Mouse (Mus musculus) hindbrain, embryonic 11.5 days (tissue): Measurements from ENCODE around the gene Lmntd1. TPM values are rescaled to one million over a fixed set of nuclear protein-coding genes. Genes with fewer than 3 reads are reported as not detected.

ENCODE experiments used
- ATAC-seq: fragments of 200-750 bp; cut with Nextera tagmentation; 2 replicates; pipeline ENCODE4 v1.8.0; 2017; ENCODE audit warnings: mild to moderate bottlenecking, moderate TSS enrichment, moderate library complexity; ENCODE audit not compliant: low FRiP score
- DNase-seq: peaks from one replicate; pipeline ENCODE4 v3.0.0-alpha.2; 2015; ENCODE audit warnings: low spot score
- H3K27ac ChIP-seq: fragments of 300-500 bp; sonication (generic); 2 replicates; pipeline ENCODE4 v1.5.1; 2014; ENCODE audit warnings: mild to moderate bottlenecking, low read depth, low read length
- H3K27me3 ChIP-seq: fragments of 300-500 bp; sonication (generic); 2 replicates; pipeline ENCODE4 v1.6.1; 2014; ENCODE audit warnings: mild to moderate bottlenecking, low read length, moderate library complexity, mixed read lengths; ENCODE audit not compliant: control insufficient read depth, insufficient read depth
- H3K36me3 ChIP-seq: fragments of 300-500 bp; sonication (generic); 2 replicates; pipeline ENCODE4 v1.6.1; 2014; ENCODE audit warnings: mild to moderate bottlenecking, low read length, moderate library complexity, mixed read lengths; ENCODE audit not compliant: control insufficient read depth, insufficient read depth
- H3K4me1 ChIP-seq: fragments of 300-500 bp; sonication (generic); replicated peaks from 2 replicates; pipeline ENCODE4 v1.6.1; 2014; ENCODE audit warnings: low read length, mixed read lengths; ENCODE audit not compliant: control insufficient read depth, insufficient read depth
- H3K4me2 ChIP-seq: fragments of 300-500 bp; sonication (generic); replicated peaks from 2 replicates; pipeline ENCODE4 v1.6.1; 2014; ENCODE audit warnings: mild to moderate bottlenecking, low read depth, low read length
- H3K4me3 ChIP-seq: fragments of 300-500 bp; sonication (generic); 2 replicates; pipeline ENCODE4 v1.5.1; 2014; ENCODE audit warnings: low read depth, low read length
- H3K9ac ChIP-seq: fragments of 300-500 bp; sonication (generic); 2 replicates; pipeline ENCODE4 v1.6.1; 2014; ENCODE audit warnings: low read depth, low read length
- H3K9me3 ChIP-seq: fragments of 300-500 bp; sonication (generic); 2 replicates; pipeline ENCODE4 v1.6.1; 2016; ENCODE audit warnings: low read length; ENCODE audit not compliant: control insufficient read depth
- WGBS: fragments of 180-500 bp; shearing (Covaris S2); extraction: QIAGEN DNeasy Blood & Tissue Kit; methylation state at CpG from one replicate; pipeline ENCODE4 v1.1.7; 2014; 5-methylcytosine and 5-hydroxymethylcytosine counted together
- polyA plus RNA-seq: library from polyadenylated mRNA; unstranded; fragments of >200 nt; fragmentation: Nextera tagmentation; extraction: Ambion mirVana; gene quantifications from 2 replicates; pipeline ENCODE4 v1.2.1, GENCODE M21; 2014

The Lmntd1 gene
- polyA plus RNA-seq, 1 experiment from 2014 or later: not detected

DNA sequence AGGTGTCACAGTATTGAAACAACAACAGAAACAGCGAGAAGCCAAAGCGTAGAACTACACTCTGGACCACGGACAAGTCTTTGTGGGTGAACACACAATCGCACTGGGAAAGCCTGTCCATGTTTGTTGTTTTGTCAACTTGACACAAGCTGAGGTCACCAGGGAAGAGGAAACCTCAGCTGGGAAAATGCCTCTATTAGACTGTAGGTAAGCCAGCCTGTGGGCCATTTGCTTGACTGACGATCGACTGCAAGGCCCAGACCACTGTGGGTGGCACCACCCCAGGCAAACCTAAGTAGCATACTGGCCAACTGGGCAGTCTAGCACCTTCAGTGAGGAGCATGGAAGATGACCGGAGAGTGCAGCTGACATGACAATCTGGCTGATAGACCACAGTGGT is 112.4 kb downstream of the Lmntd1 start:
- Histone ChIP-seq H3K27ac (no peak overlapping the region), H3K4me3 (no peak overlapping the region), H3K9me3 (no peaks in the 10 kb centered on the region), H3K36me3 (no peaks in the 10 kb centered on the region), H3K9ac (no peak overlapping the region), H3K27me3 (no peaks in the 10 kb centered on the region), H3K4me2 (no peak overlapping the region), H3K4me1 (no peaks in the 10 kb centered on the region)
- DNase-seq: no peak
- 92% methylated on average over 7 of the region's 7 CpGs for WGBS
- ATAC-seq: no peak

DNA sequence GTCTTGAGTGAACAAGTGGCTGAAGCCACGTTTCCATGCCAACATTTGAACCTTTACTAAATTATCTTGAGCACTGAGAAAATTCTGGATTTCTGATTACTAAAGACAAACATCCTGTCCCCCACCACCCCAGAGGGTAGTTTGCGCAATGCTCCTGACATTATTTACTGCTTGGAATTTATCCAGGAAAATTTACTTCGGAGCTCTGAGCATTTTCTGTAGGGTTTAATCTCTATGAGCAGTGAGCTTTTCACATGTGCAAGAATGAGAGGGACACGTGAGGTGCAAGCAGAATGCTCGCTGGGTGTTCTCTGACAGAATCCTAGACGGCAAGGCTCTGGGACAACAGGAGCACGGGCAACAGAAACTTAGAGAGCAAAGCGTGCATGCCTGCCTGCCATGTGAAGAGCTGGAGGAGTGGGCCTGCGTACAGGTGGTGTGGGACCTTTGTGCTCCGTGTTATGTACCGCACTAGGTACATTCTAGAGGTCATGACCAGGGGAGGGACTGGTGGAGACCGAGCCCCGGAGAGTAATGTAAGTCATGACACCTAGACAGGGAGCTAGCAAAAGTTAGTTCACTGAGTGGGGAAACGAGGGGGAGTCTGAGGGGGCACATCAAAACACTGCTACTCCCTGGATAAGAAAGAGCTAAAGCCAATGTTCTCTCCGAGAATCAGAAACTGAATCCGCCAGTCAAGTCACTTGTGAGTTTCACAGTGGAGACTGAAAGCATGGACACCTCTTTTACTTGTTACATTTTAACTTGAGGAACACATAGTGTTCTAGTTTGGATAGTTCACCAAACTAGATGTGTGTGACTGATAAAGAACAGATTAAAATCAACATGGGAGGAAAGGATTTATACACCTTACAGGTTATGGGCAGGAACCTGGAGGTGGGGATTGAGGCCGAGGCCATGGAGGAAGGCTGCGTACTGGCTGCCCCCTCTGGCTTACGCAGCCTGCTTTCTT is 114.3 kb downstream of the Lmntd1 start:
- Histone ChIP-seq H3K36me3 (no peaks in the 10 kb centered on the region), H3K27me3 (no peaks in the 10 kb centered on the region), H3K4me1 (no peaks in the 10 kb centered on the region), H3K27ac (no peak overlapping the region), H3K4me2 (no peak overlapping the region), H3K4me3 (no peak overlapping the region), H3K9me3 (no peaks in the 10 kb centered on the region), H3K9ac (no peak overlapping the region)
- no peak for DNase-seq
- ATAC-seq: no peak
- 86% methylated on average over 19 of the region's 19 CpGs for WGBS

DNA sequence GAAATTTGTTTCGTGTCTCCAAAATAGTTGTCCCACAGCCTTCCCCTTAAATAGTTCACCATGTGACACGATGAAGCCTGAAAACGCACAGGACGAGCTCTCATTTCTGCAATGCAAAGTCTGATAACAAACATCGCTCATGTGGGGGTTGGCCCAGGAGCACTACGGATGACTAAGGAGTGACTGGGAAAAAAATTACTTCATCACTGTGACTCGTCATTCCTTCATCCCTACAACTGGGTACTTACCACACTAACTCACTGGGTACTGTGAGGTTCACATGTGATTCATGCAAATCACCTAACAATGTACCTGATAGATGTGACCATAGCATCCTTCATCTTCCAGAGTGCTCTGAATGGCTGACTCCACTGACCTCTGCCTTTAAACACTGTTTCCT is 118.4 kb downstream of the Lmntd1 start:
- H3K36me3 ChIP-seq: no peaks in the 10 kb centered on the region
- no peak overlapping the region for H3K4me2 ChIP-seq
- DNase-seq (no peak), ATAC-seq (no peak)
- 93% methylated on average over 7 of the region's 7 CpGs for WGBS
- no peak overlapping the region for H3K27ac ChIP-seq
- H3K9me3 ChIP-seq: no peaks in the 10 kb centered on the region
- no peak overlapping the region for H3K9ac ChIP-seq
- H3K4me3 ChIP-seq: no peak overlapping the region
- H3K4me1 ChIP-seq: no peaks in the 10 kb centered on the region
- no peaks in the 10 kb centered on the region for H3K27me3 ChIP-seq

DNA sequence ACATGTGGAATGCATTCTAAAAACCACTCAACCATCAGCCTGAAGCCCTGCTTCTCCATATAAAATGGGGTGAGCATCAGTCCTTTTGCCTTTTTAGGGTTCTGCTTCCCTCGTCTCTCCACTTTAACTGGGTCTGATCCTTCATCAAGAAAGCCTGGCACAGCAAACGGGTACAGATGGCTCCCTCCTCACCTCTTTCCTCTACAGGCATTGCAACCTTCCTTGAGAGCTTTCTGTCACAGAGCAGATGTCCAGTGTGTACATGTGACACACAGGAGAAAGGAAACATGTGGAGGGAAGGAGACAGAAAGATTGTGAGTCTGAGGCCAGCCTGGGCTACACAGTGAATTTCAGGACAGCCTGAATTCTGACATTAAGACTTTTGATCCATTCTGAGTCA is 125.9 kb downstream of the Lmntd1 start:
- no peaks in the 10 kb centered on the region for H3K9me3 ChIP-seq
- 89% methylated on average over 2 of the region's 2 CpGs for WGBS
- DNase-seq (no peak), ATAC-seq (no peak)
- no peaks in the 10 kb centered on the region for H3K27me3 ChIP-seq
- no peak overlapping the region for H3K9ac ChIP-seq
- no peak overlapping the region for H3K4me3 ChIP-seq
- no peaks in the 10 kb centered on the region for H3K4me1 ChIP-seq
- H3K4me2 ChIP-seq: no peak overlapping the region
- no peak overlapping the region for H3K27ac ChIP-seq
- H3K36me3 ChIP-seq: no peaks in the 10 kb centered on the region

DNA sequence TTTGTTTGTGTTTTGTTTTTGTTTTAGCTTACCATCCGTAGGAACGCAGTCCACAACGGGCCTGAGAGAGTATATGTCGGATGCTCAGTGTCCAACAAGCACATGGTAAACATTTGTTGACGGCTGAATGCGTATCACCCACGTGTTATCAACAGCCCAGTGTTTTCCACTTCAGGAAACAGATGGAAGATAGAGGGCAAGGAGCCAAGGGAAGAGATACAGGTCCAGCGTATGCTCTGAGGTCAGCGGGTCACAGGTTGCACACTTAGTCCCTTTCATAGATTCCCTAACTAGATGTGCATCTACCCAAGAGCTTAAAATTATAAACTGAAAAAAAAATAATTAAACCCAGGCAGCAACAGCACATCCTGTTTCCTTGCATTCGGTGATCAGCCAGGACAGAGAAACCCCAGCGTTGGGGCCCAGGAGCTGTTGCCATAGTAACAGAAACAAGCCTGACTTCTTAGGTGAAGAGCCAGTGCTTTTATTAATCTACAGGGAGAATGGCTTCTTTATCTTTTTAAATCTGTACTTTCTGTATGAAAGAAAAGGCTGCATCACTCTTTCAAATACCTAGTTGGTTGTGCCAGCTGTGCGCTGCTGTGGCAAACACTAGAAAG is 128.0 kb downstream of the Lmntd1 start:
- no peaks in the 10 kb centered on the region for H3K4me1 ChIP-seq
- DNase-seq: no peak
- H3K27me3 ChIP-seq: no peaks in the 10 kb centered on the region
- H3K4me2 ChIP-seq: no peak overlapping the region
- ATAC-seq: no peak
- H3K9ac ChIP-seq: no peak overlapping the region
- no peaks in the 10 kb centered on the region for H3K9me3 ChIP-seq
- no peak overlapping the region for H3K4me3 ChIP-seq
- H3K36me3 ChIP-seq: no peaks in the 10 kb centered on the region
- WGBS: 59% methylated on average over 12 of the region's 12 CpGs
- H3K27ac ChIP-seq: no peak overlapping the region

DNA sequence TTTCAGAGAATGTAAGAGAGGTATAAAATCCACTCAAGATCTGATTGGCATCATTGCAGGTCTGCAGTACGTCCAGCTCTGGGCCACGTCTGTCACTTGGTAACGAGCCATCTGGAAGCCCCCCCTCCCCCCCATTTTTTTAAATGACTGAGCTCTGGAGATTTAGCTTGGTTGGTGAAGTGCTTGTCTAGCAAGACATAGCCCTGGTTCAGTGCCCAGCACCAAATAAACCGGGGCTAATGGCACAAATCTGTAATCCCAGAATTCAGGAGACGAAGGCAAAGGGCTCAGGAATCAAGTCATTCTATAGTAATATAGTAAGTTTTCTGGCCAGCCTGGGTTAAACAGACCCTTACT is 130.8 kb downstream of the Lmntd1 start:
- no peak for ATAC-seq
- Histone ChIP-seq H3K4me2 (no peak overlapping the region), H3K27me3 (no peaks in the 10 kb centered on the region), H3K4me3 (no peak overlapping the region), H3K27ac (no peak overlapping the region), H3K36me3 (no peaks in the 10 kb centered on the region), H3K4me1 (no peaks in the 10 kb centered on the region), H3K9ac (no peak overlapping the region), H3K9me3 (no peaks in the 10 kb centered on the region)
- 75% methylated on average over 5 of the region's 5 CpGs for WGBS
- no peak for DNase-seq

DNA sequence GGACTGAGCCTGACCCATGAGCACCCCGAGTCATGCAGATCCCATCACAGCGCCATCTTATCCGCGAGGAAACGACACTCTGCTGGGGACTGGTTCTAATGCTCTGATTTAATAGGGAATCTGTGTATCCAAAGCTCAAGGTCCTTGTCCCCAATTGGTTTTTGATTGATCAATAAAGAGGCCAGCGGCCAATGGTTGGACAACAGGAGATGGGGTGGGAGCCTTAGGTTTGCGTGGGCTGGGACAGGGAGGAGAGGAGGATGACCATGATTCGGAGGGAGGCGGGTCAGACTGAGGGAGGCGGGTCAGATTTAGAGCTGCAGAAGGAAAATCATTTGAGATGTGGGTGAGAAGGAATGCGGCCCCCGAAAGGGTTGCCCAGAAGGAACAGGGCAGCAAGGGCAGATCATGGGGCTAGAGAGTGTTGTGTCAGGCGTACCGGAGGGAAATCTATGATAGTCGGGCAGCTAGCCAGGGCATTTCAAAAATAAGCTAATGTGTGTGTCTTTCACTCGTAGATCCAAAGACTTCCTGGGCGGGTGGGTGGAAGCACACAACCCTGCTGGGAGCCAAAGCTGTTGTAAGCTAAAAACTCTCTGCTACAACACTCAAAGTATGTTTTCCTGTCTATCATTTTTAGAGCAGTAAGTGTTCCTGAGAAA is 131.3 kb downstream of the Lmntd1 start:
- ATAC-seq: no peak
- H3K4me2 ChIP-seq: no peak overlapping the region
- no peak overlapping the region for H3K4me3 ChIP-seq
- WGBS: 86% methylated on average over 17 of the region's 17 CpGs
- no peaks in the 10 kb centered on the region for H3K4me1 ChIP-seq
- H3K27me3 ChIP-seq: no peaks in the 10 kb centered on the region
- H3K9me3 ChIP-seq: no peaks in the 10 kb centered on the region
- no peak overlapping the region for H3K9ac ChIP-seq
- DNase-seq: no peak
- H3K36me3 ChIP-seq: no peaks in the 10 kb centered on the region
- no peak overlapping the region for H3K27ac ChIP-seq

DNA sequence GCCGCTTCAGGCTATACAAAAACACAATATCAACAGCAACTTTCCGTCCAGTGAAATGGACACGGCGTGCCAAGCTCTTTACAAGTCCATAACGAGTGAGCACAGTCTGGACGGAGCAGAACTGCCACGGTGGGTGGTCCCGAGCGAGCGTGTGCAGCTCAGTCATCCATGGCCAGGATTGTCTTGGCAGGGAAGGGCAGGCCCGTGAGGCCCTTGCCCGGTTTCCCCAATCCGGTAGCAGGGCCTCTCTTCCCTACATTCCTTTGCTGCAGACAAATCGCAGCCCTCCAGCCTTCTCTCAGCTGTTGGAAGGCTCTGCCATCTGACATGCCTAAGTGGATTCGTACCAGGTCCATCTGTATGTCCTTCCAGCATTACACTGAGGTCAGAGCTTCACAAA is 132.2 kb downstream of the Lmntd1 start:
- Histone ChIP-seq H3K27me3 (no peaks in the 10 kb centered on the region), H3K36me3 (no peaks in the 10 kb centered on the region), H3K4me3 (no peak overlapping the region), H3K9me3 (no peaks in the 10 kb centered on the region), H3K4me2 (no peak overlapping the region), H3K9ac (no peak overlapping the region), H3K4me1 (no peaks in the 10 kb centered on the region), H3K27ac (no peak overlapping the region)
- DNase-seq (peak; percentile 41), ATAC-seq (peak; percentile 59; the same call in 1 of the 2 replicates)
- 44% methylated on average over 15 of the region's 15 CpGs for WGBS
